Mouse (Mus musculus) liver, postnatal 0 days (tissue): Measurements from ENCODE around the gene Fzr1. TPM values are rescaled to one million over a fixed set of nuclear protein-coding genes. Genes with fewer than 3 reads are reported as not detected.

Experiments
- ATAC-seq: fragments of 200-750 bp; cut with Nextera tagmentation; 2 replicates; pipeline ENCODE4 v1.8.0; 2017; ENCODE audit warnings: mild to moderate bottlenecking, moderate library complexity
- DNase-seq: peaks from one replicate; pipeline ENCODE4 v3.0.0-alpha.2; 2016
- H3K27ac ChIP-seq: fragments of 300-500 bp; sonication (generic); 2 replicates; pipeline ENCODE4 v1.5.1; 2014; ENCODE audit warnings: antibody characterized with exemption, moderate library complexity, mild to moderate bottlenecking, low read depth
- H3K27me3 ChIP-seq: fragments of 300-500 bp; sonication (generic); 2 replicates; pipeline ENCODE4 v1.6.1; 2014; ENCODE audit warnings: low read length, control low read depth, mixed read lengths; ENCODE audit not compliant: insufficient read depth
- H3K36me3 ChIP-seq: fragments of 300-500 bp; sonication (generic); replicated peaks from 2 replicates; pipeline ENCODE4 v1.6.1; 2014; ENCODE audit warnings: mild to moderate bottlenecking, control low read depth, low read length, moderate library complexity, mixed read lengths; ENCODE audit not compliant: insufficient read depth
- H3K4me1 ChIP-seq: fragments of 300-500 bp; sonication (generic); 2 replicates; pipeline ENCODE4 v1.6.1; 2014; ENCODE audit warnings: antibody characterized with exemption, mild to moderate bottlenecking, control low read depth; ENCODE audit not compliant: insufficient read depth
- H3K4me2 ChIP-seq: fragments of 300-500 bp; sonication (generic); 2 replicates; pipeline ENCODE4 v1.6.1; 2014; ENCODE audit warnings: low read depth, mild to moderate bottlenecking, low read length, moderate library complexity, mixed read lengths
- H3K4me3 ChIP-seq: fragments of 300-500 bp; sonication (generic); 2 replicates; pipeline ENCODE4 v1.5.1; 2014; ENCODE audit warnings: low read depth, low read length
- H3K9ac ChIP-seq: fragments of 300-500 bp; sonication (generic); replicated peaks from 2 replicates; pipeline ENCODE4 v1.6.1; 2014; ENCODE audit warnings: mild to moderate bottlenecking, moderate library complexity
- H3K9me3 ChIP-seq: fragments of 300-500 bp; sonication (generic); 2 replicates; pipeline ENCODE4 v1.6.1; 2016; ENCODE audit warnings: mild to moderate bottlenecking, control low read depth, low read length, mixed read lengths
- CTCF ChIP-seq: sonication (generic); IDR thresholded peaks from 2 replicates; pipeline ENCODE4 v1.5.1; 2016; ENCODE audit warnings: antibody characterized with exemption, low read depth
- EP300 ChIP-seq: IDR thresholded peaks from 2 replicates; pipeline ENCODE4 v1.6.1; 2016; ENCODE audit warnings: antibody characterized with exemption, low read depth, mild to moderate bottlenecking
- WGBS: fragments of 180-500 bp; shearing (Covaris S2); extraction: QIAGEN DNeasy Blood & Tissue Kit; methylation state at CpG from one replicate; pipeline ENCODE4 v1.1.7; 2014; ENCODE audit not compliant: insufficient replicate concordance; 5-methylcytosine and 5-hydroxymethylcytosine counted together
- microRNA-seq: library from miRNA; unstranded; fragments of <30 nt; microRNA quantifications from one replicate; pipeline ENCODE4, GENCODE M21; 2016
- polyA plus RNA-seq: library from polyadenylated mRNA; unstranded; fragments of >200 nt; fragmentation: Nextera tagmentation; extraction: Ambion mirVana; gene quantifications from 2 replicates; pipeline ENCODE4 v1.2.1, GENCODE M21; 2015

Fzr1 gene
- polyA plus RNA-seq, 1 experiment from 2014 or later: 69.7 TPM

GRCm38 (mm10) chr10:81316338-81317060 is 61.8 kb downstream of the Fzr1 start:
- no peaks in the 10 kb centered on the region for H3K27me3 ChIP-seq
- peaks cover 33% of the 10 kb centered on the region for H3K4me1 ChIP-seq
- 72% methylated on average over 14 of the region's 16 CpGs for WGBS
- DNase-seq: no peak
- H3K9ac ChIP-seq: peak overlapping the region; percentile 35; the same call in 1 of the 2 replicates
- peaks cover 31% of the 10 kb centered on the region for H3K36me3 ChIP-seq
- ATAC-seq: no peak
- no peak overlapping the region for H3K27ac ChIP-seq
- peak overlapping the region; percentile 60 for H3K4me2 ChIP-seq
- peak; percentile 62 for TF ChIP-seq CTCF
- no peak for TF ChIP-seq EP300
- H3K4me3 ChIP-seq: no peak overlapping the region
- H3K9me3 ChIP-seq: no peaks in the 10 kb centered on the region

Small RNAs within 50 kb of the gene (microRNA-seq; reads per million reads assigned to microRNA genes)
- gene Mir1191b (not detected), gene Mir6913 (not detected)

Other genes with a start within 250 kb of the Fzr1 start
- 29.7 and 33.8 TPM in 2 replicates for gene Zbtb7a, start 243.3 kb downstream of the Fzr1 start, polyA plus RNA-seq
- 14.6 and 16.1 TPM in 2 replicates for gene Pias4, start 210.6 kb downstream of the Fzr1 start, polyA plus RNA-seq
- 310 and 313 TPM in 2 replicates for gene Eef2, start 201.9 kb downstream of the Fzr1 start, polyA plus RNA-seq
- 15.3 and 17.2 TPM in 2 replicates for gene Dapk3, start 195.5 kb downstream of the Fzr1 start, polyA plus RNA-seq
- gene 4930442H23Rik, start 194.7 kb downstream of the Fzr1 start, polyA plus RNA-seq: not detected in 2 replicates
- not detected in 2 replicates for gene Nmrk2, start 176.5 kb downstream of the Fzr1 start, polyA plus RNA-seq
- gene Atcay, start 147.7 kb downstream of the Fzr1 start, polyA plus RNA-seq: not detected in 2 replicates
- gene Zfr2, start 145.4 kb downstream of the Fzr1 start, polyA plus RNA-seq: 0.09 and 0.61 TPM in 2 replicates
- gene Matk, start 125.6 kb downstream of the Fzr1 start, polyA plus RNA-seq: 1.7 TPM in 2 replicates
- gene Mrpl54, start 111.6 kb downstream of the Fzr1 start, polyA plus RNA-seq: 110 and 112 TPM in 2 replicates
- gene Apba3, start 111.6 kb downstream of the Fzr1 start, polyA plus RNA-seq: 21.1 and 23.2 TPM in 2 replicates
- gene Tjp3, start 86.9 kb downstream of the Fzr1 start, polyA plus RNA-seq: 1.7 and 1.8 TPM in 2 replicates
- gene Pip5k1c, start 85.6 kb downstream of the Fzr1 start, polyA plus RNA-seq: 8.8 and 9.7 TPM in 2 replicates
- 12.4 and 12.9 TPM in 2 replicates for gene Cactin, start 57.4 kb downstream of the Fzr1 start, polyA plus RNA-seq
- 5.2 and 5.4 TPM in 2 replicates for gene Tbxa2r, start 49.8 kb downstream of the Fzr1 start, polyA plus RNA-seq
- gene Gipc3, start 35.2 kb downstream of the Fzr1 start, polyA plus RNA-seq: 0.02 and 0.08 TPM in 2 replicates
- gene Hmg20b, start 28.0 kb downstream of the Fzr1 start, polyA plus RNA-seq: 26.4 and 27.1 TPM in 2 replicates
- 6.8 and 7.9 TPM in 2 replicates for gene Mfsd12, start 21.0 kb downstream of the Fzr1 start, polyA plus RNA-seq
- gene 4930404N11Rik, start 12.7 kb downstream of the Fzr1 start, polyA plus RNA-seq: 0.71 and 0.94 TPM in 2 replicates
- gene Dohh, start 5.9 kb upstream of the Fzr1 start, polyA plus RNA-seq: 39.3 and 42.1 TPM in 2 replicates
- 0.40 and 0.70 TPM in 2 replicates for gene Gm48551, start 6.0 kb upstream of the Fzr1 start, polyA plus RNA-seq
- not detected in 2 replicates for gene Gm48552, start 10.5 kb upstream of the Fzr1 start, polyA plus RNA-seq
- gene Smim24, start 14.5 kb upstream of the Fzr1 start, polyA plus RNA-seq: 1.7 and 2.0 TPM in 2 replicates
- 19.6 and 21.1 TPM in 2 replicates for gene Nfic, start 77.1 kb upstream of the Fzr1 start, polyA plus RNA-seq
- not detected in 2 replicates for gene Celf5, start 104.2 kb upstream of the Fzr1 start, polyA plus RNA-seq
- gene Ncln, start 117.9 kb upstream of the Fzr1 start, polyA plus RNA-seq: 29.2 and 30.6 TPM in 2 replicates
- 6.3 and 7.4 TPM in 2 replicates for gene S1pr4, start 121.6 kb upstream of the Fzr1 start, polyA plus RNA-seq
- gene Gna15, start 145.7 kb upstream of the Fzr1 start, polyA plus RNA-seq: 4.0 and 4.4 TPM in 2 replicates
- 18.3 and 19.2 TPM in 2 replicates for gene Gna11, start 166.7 kb upstream of the Fzr1 start, polyA plus RNA-seq
- 256 and 266 TPM in 2 replicates for gene Aes, start 181.0 kb upstream of the Fzr1 start, polyA plus RNA-seq
- 1.2 and 2.2 TPM in 2 replicates for gene Tle2, start 196.0 kb upstream of the Fzr1 start, polyA plus RNA-seq
- gene Tle6, start 222.6 kb upstream of the Fzr1 start, polyA plus RNA-seq: 2.9 and 3.0 TPM in 2 replicates
- 0.13 TPM in 2 replicates for gene BC025920, start 227.8 kb upstream of the Fzr1 start, polyA plus RNA-seq
- 4.5 and 6.1 TPM in 2 replicates for gene Sirt6, start 249.3 kb upstream of the Fzr1 start, polyA plus RNA-seq